Mouse (Mus musculus): ENCODE measurements at regions not wholly inside any gene's neighbourhood (a gene's known extent, or its start where the extent isn't known, plus 50 kb on each side); places are given as distances from the start of the nearest gene placed in this dataset.
A peak's percentile ranks its signal among the peaks of the same experiment; 100 is the strongest.

DNA sequence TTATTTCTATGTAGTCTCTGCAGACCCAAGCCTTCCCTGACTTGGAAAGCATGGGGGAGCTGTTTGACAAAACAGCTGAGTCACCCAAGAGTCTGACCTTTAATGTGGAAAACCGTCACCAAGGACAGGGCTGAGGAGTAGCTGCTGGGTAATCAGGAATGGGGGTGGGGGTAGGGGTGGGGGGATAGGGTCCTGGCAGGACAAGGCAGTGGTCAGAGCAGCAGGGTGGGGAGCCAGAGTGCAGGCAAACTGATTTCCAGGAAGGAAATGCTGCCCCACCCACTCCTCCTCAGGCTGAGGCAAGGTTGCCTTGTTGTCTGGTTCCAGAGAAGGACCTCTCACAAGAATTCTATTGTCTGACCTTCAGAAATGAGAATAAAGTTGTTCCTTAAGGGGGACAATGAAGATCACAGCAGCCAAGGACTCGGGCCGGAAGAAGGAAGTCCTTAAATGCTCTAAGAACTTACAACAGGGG lies 266.6 kb downstream of the Plpp3 start:
- H3K27ac ChIP-seq (ENCODE audit: insufficient read depth, low read length): no peak overlapping the region
- no peak for DNase-seq
- TF ChIP-seq CTCF (IDR thresholded peaks at IDR 0.05; ENCODE audit: borderline replicate concordance, insufficient read depth, low read depth, low read length) (no peak), POLR2A (IDR thresholded peaks at IDR 0.05; ENCODE audit: borderline replicate concordance, insufficient read depth, low read length) (no peak)
- WGBS: 88% methylated on average over 3 of the region's 3 CpGs
- no peaks in the 10 kb centered on the region for H3K27me3 ChIP-seq (ENCODE audit: control insufficient read depth, insufficient read depth, low read length)
- H3K4me1 ChIP-seq (ENCODE audit: control insufficient read depth, insufficient read depth, low read length): no peaks in the 10 kb centered on the region
- no peak overlapping the region for H3K4me3 ChIP-seq (replicated peaks; ENCODE audit: insufficient read depth, low read depth, low read length)

DNA sequence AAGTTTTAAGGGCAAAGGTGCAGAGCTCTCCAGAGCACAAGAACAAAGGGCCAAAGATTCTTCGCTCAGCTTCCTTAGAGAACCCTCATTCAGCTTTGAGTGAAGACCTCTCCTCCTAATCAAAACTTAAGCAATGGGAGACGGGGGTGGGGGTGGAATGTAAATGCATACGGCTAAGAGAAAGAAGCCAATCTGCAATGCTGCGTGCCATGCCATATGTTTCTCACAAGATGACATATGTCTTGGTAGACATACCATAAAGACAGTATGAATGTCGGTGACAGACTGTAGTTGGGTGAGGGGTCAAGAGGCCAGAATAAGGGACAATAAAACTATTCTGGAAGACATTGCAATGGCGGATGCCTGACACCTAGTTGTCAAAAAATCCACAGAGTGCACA lies 267.9 kb downstream of the Plpp3 start:
- no peak overlapping the region for H3K4me3 ChIP-seq (replicated peaks; ENCODE audit: insufficient read depth, low read depth, low read length)
- TF ChIP-seq CTCF (IDR thresholded peaks at IDR 0.05; ENCODE audit: borderline replicate concordance, insufficient read depth, low read depth, low read length) (no peak), POLR2A (IDR thresholded peaks at IDR 0.05; ENCODE audit: borderline replicate concordance, insufficient read depth, low read length) (no peak)
- H3K4me1 ChIP-seq (ENCODE audit: control insufficient read depth, insufficient read depth, low read length): no peaks in the 10 kb centered on the region
- no peak overlapping the region for H3K27ac ChIP-seq (ENCODE audit: insufficient read depth, low read length)
- DNase-seq: no peak
- 63% methylated on average over 6 of the region's 6 CpGs for WGBS
- no peaks in the 10 kb centered on the region for H3K27me3 ChIP-seq (ENCODE audit: control insufficient read depth, insufficient read depth, low read length)

DNA sequence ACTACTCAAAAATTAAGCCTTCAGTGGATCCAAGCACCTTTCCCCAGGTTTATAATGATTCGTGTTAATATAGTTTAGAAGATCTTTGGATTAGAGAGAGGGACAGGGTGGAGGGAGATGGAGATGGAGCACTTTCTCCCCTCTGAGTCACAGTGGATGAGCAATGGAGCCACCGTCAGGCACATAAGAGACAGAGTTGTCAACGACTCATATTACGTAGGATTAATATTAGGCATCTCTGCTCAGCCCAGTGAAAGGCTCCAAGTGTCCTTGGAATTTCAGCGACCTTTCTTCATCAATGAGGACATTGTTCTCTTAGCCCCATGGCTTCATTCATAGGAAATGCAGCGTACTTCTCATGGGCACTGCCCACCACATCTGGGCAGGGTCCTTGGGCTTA lies 270.4 kb downstream of the Plpp3 start:
- DNase-seq: no peak
- no peak overlapping the region for H3K27ac ChIP-seq (ENCODE audit: insufficient read depth, low read length)
- no peaks in the 10 kb centered on the region for H3K27me3 ChIP-seq (ENCODE audit: control insufficient read depth, insufficient read depth, low read length)
- no peak for TF ChIP-seq CTCF (IDR thresholded peaks at IDR 0.05; ENCODE audit: borderline replicate concordance, insufficient read depth, low read depth, low read length)
- 73% methylated on average over 6 of the region's 6 CpGs for WGBS
- no peaks in the 10 kb centered on the region for H3K4me1 ChIP-seq (ENCODE audit: control insufficient read depth, insufficient read depth, low read length)
- H3K4me3 ChIP-seq (replicated peaks; ENCODE audit: insufficient read depth, low read depth, low read length): no peak overlapping the region

DNA sequence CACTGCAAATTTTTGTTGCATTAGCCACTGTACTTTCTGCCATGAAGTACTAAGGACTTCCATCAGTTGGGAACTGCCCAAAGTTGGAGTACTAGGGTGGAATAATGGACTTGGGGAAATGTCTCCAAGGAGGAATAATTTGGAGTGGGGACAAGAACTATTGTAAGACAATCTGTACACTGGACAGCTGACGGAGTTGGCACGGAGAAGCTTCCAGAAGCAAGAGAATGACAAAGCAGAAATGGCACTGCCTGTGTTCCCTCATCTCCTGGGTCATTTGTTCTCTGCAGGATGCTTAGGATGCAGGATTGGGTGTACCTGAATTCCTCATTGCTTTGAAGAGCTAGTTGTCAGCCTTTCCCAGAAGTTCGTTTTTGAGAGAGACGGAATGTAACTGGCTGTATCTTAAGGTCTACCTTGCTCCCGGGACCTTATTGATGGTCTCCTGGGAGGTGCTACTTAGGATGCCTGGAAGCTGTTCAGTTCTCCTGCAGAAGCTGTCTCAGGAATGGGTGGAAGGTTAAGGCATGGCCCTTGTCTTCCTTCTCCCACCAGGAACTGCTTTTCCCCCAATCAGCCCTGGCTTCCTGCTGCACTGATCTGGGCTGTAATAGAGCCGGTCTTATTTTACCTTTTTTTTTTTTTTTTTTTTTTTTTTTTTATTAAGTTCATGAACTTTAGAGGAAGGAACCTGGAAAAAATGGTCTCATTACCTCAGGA lies 272.4 kb downstream of the Plpp3 start:
- Histone ChIP-seq H3K4me1 (ENCODE audit: control insufficient read depth, insufficient read depth, low read length) (no peaks in the 10 kb centered on the region), H3K27me3 (ENCODE audit: control insufficient read depth, insufficient read depth, low read length) (no peaks in the 10 kb centered on the region), H3K4me3 (replicated peaks; ENCODE audit: insufficient read depth, low read depth, low read length) (no peak overlapping the region), H3K27ac (ENCODE audit: insufficient read depth, low read length) (no peak overlapping the region)
- no peak for DNase-seq
- TF ChIP-seq CTCF (IDR thresholded peaks at IDR 0.05; ENCODE audit: borderline replicate concordance, insufficient read depth, low read depth, low read length) (no peak), POLR2A (IDR thresholded peaks at IDR 0.05; ENCODE audit: borderline replicate concordance, insufficient read depth, low read length) (no peak)
- 63% methylated on average over 6 of the region's 6 CpGs for WGBS

DNA sequence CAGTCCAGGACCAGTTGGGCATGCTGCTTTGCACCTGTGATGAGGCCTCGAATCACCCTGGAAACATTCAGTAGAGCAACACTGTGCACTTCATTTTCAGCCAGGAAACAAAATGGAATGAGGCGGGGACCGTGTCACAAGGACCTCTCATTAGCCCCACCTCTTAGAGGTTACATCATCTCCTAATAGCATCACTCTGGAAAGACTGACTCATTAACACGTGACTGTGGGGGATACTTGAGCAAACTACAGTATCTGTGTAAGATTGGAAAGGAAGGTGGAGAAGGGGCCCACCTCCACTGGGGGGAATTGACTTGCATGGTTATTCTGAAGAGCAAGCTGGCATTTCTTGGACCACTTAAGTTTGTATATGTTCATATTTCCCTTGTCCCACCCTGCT lies 275.3 kb downstream of the Plpp3 start:
- no peak for DNase-seq
- Histone ChIP-seq H3K4me1 (ENCODE audit: control insufficient read depth, insufficient read depth, low read length) (no peaks in the 10 kb centered on the region), H3K27me3 (ENCODE audit: control insufficient read depth, insufficient read depth, low read length) (no peaks in the 10 kb centered on the region), H3K27ac (ENCODE audit: insufficient read depth, low read length) (no peak overlapping the region), H3K4me3 (replicated peaks; ENCODE audit: insufficient read depth, low read depth, low read length) (no peak overlapping the region)
- TF ChIP-seq POLR2A (IDR thresholded peaks at IDR 0.05; ENCODE audit: borderline replicate concordance, insufficient read depth, low read length) (no peak), CTCF (IDR thresholded peaks at IDR 0.05; ENCODE audit: borderline replicate concordance, insufficient read depth, low read depth, low read length) (no peak)
- 82% methylated on average over 4 of the region's 4 CpGs for WGBS

DNA sequence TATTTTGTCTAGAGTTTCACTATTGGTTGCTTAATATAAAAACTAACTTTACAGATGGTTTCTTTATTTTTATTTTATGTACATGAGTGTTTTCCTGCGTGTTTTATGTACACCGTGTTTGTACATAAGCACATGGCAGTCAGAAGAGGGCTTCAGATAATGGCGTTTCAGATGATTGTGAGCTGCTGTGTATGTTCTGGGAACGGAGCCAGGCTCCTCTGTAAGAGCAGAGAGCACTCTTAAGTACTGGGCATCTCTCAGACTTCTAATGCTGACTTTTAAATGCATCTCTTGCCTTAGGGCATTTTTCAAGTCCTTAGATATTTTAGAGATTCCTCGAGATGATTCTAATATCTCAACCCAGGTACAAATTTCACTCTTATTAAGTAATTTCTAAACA lies 280.0 kb downstream of the Plpp3 start:
- 28% methylated on average over 5 of the region's 5 CpGs for WGBS
- Histone ChIP-seq H3K27ac (ENCODE audit: insufficient read depth, low read length) (no peak overlapping the region), H3K27me3 (ENCODE audit: control insufficient read depth, insufficient read depth, low read length) (no peaks in the 10 kb centered on the region), H3K4me1 (ENCODE audit: control insufficient read depth, insufficient read depth, low read length) (no peaks in the 10 kb centered on the region), H3K4me3 (replicated peaks; ENCODE audit: insufficient read depth, low read depth, low read length) (no peak overlapping the region)
- no peak for DNase-seq
- TF ChIP-seq CTCF (IDR thresholded peaks at IDR 0.05; ENCODE audit: borderline replicate concordance, insufficient read depth, low read depth, low read length) (no peak), POLR2A (IDR thresholded peaks at IDR 0.05; ENCODE audit: borderline replicate concordance, insufficient read depth, low read length) (no peak)

DNA sequence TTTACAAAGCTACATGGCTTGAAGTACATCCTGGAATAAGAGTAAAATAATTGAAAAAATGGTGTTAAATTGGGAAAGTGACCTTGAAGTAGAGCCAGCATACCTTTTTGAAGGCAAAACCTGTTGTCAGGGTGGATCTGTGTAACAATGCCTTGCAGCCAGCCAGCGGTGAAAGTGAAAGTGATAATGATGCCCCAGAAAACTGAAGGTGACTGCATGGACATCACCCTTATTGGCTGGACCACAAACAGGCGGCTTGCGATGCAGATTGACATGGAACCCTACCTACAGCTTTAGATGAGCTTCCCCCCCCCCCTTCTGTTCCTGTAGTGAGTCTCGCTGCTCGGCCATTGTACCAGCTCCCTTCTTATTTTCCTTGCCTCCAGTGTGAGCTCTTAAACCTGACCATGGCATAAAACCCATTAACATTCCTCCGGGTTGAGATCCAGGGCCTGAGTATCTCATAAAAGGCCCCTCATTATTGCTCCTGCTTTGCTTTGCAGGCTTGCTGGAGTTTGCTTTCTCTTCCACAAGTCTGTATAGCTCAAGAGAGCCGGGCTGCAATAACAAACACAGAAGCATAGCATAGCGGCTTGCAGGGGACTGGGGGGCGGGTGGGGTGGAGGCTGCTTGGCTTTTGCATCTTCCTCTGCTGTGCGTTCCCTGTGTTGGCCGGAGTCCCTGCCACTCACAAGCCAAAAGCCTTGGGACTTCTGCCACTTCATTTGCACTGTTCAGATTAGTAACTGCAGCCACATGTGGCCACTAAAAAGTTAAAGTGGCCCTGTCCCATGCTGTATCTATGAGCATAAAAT lies 292.1 kb downstream of the Plpp3 start:
- no peaks in the 10 kb centered on the region for H3K27me3 ChIP-seq (ENCODE audit: control insufficient read depth, insufficient read depth, low read length)
- no peaks in the 10 kb centered on the region for H3K4me1 ChIP-seq (ENCODE audit: control insufficient read depth, insufficient read depth, low read length)
- no peak overlapping the region for H3K4me3 ChIP-seq (replicated peaks; ENCODE audit: insufficient read depth, low read depth, low read length)
- DNase-seq: peak in 1 of 2 experiments; percentile 8
- TF ChIP-seq CTCF (IDR thresholded peaks at IDR 0.05; ENCODE audit: borderline replicate concordance, insufficient read depth, low read depth, low read length) (no peak), POLR2A (IDR thresholded peaks at IDR 0.05; ENCODE audit: borderline replicate concordance, insufficient read depth, low read length) (no peak)
- H3K27ac ChIP-seq (ENCODE audit: insufficient read depth, low read length): no peak overlapping the region
- WGBS: 21% methylated on average over 11 of the region's 11 CpGs

DNA sequence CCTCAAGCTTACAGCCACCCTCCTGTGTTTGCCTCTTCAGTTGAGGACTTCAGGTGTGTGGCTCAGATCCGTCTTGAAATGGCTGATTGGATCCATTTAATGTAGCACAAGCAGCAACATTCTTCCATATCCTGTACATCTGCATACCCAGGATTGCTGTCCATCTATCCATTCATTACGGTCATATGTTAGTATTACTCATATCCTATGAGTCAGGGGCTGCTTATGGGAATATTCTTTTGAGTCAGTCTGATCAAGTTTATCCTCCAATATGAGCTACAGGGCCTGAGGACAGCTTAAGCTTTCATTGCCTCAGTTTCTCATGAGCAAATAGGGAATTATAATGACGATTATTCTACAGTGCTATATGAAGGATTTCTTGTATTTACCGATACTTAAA lies 293.7 kb downstream of the Plpp3 start:
- Histone ChIP-seq H3K27ac (ENCODE audit: insufficient read depth, low read length) (no peak overlapping the region), H3K27me3 (ENCODE audit: control insufficient read depth, insufficient read depth, low read length) (no peaks in the 10 kb centered on the region), H3K4me1 (ENCODE audit: control insufficient read depth, insufficient read depth, low read length) (no peaks in the 10 kb centered on the region), H3K4me3 (replicated peaks; ENCODE audit: insufficient read depth, low read depth, low read length) (no peak overlapping the region)
- WGBS: 97% methylated on average over 4 of the region's 4 CpGs
- no peak for TF ChIP-seq POLR2A (IDR thresholded peaks at IDR 0.05; ENCODE audit: borderline replicate concordance, insufficient read depth, low read length)
- DNase-seq: no peak

Measured in cerebellum, adult 2 months (tissue).